ENCODE assay signal across 11 mouse cellular contexts in genomic region chr17:69221966-69222692, GRCm38 (mm10).
DNase-seq lines count a peak whose midpoint lies in the region; ATAC-seq and TF ChIP-seq lines count a peak whose summit lies in the region.
"Had no signal": no experiment of that assay in that cellular context is flagged by ENCODE, and none has a peak within 500 bp of the region (broad histone marks: within the 10 kb centered on the region; RNA-seq: fewer than 3 reads in every experiment).

No protein-coding gene starts in this region.

- 20% methylated on average over 10 of the region's 10 CpGs for WGBS in lung, embryonic 15.5 days
- WGBS in lung, adult 2 months, result 25% methylated on average over 10 of the region's 10 CpGs
- WGBS in liver, postnatal 0 days (ENCODE audit: insufficient replicate concordance), result 45% methylated on average over 10 of the region's 10 CpGs

- no peaks in the 10 kb centered on the region for H3K27me3 ChIP-seq in lung, embryonic 15.5 days
- H3K27me3 ChIP-seq in liver, postnatal 0 days (ENCODE audit: insufficient read depth, low read length), result no peaks in the 10 kb centered on the region

- peaks cover 30% of the 10 kb centered on the region for H3K4me1 ChIP-seq in lung, embryonic 15.5 days
- peaks cover 6% of the 10 kb centered on the region for H3K4me1 ChIP-seq in lung, adult 2 months (ENCODE audit: control insufficient read depth, insufficient read depth, low read length)
- H3K4me1 ChIP-seq in liver, postnatal 0 days (ENCODE audit: insufficient read depth), result no peaks in the 10 kb centered on the region

- H3K4me2 ChIP-seq in lung, embryonic 15.5 days, result no peak overlapping the region
- H3K4me2 ChIP-seq in liver, postnatal 0 days (ENCODE audit: low read depth, low read length), result no peak overlapping the region

- no peak for TF ChIP-seq EP300 in liver, postnatal 0 days (IDR thresholded peaks at IDR 0.05; ENCODE audit: low read depth)

- no peak overlapping the region for H3K27ac ChIP-seq in lung, embryonic 15.5 days
- no peak overlapping the region; the same call in 1 of the 2 replicates for H3K27ac ChIP-seq in liver, postnatal 0 days (ENCODE audit: low read depth)

- H3K36me3 ChIP-seq in lung, embryonic 15.5 days, result no peaks in the 10 kb centered on the region
- no peaks in the 10 kb centered on the region for H3K36me3 ChIP-seq in liver, postnatal 0 days (replicated peaks; ENCODE audit: insufficient read depth, low read length)

- H3K4me3 ChIP-seq in lung, embryonic 15.5 days, result no peak overlapping the region
- no peak overlapping the region for H3K4me3 ChIP-seq in lung, adult 2 months (replicated peaks; ENCODE audit: extremely low read depth, low read depth, low read length)
- no peak overlapping the region for H3K4me3 ChIP-seq in liver, postnatal 0 days (ENCODE audit: low read depth, low read length)

- ATAC-seq in lung, embryonic 15.5 days (ENCODE audit: borderline replicate concordance, extremely low read depth, low FRiP score, low TSS enrichment), result peak; percentile 39; the same call in 1 of the 2 replicates
- ATAC-seq in liver, postnatal 0 days, result no peak

- TF ChIP-seq POLR2A in lung, adult 2 months (IDR thresholded peaks at IDR 0.05; ENCODE audit: borderline replicate concordance, extremely low read depth, low read depth, low read length), result no peak

- DNase-seq in heart, adult 8-10 months (ENCODE audit: low spot score), result peak; percentile 13
- DNase-seq in heart, adult 11 months, result no peak
- no peak for DNase-seq in lung, adult 2 months
- DNase-seq in ZHBTc4 (ENCODE audit: low read depth, low spot score), result peak; percentile 33
- peak; percentile 8 for DNase-seq in lung, postnatal 25 days (ENCODE audit: low spot score)
- DNase-seq in thymus, postnatal 14 days, result no peak
- DNase-seq in liver, postnatal 0 days, result no peak
- DNase-seq: adrenal gland, adult 2 months; gastrocnemius, postnatal 36 days; spleen, adult 18-20 months had no signal

- no peak overlapping the region for H3K9ac ChIP-seq in lung, embryonic 15.5 days
- H3K9ac ChIP-seq in liver, postnatal 0 days (replicated peaks), result no peak overlapping the region

- TF ChIP-seq CTCF in lung, adult 2 months (IDR thresholded peaks at IDR 0.05; ENCODE audit: insufficient read depth, low read length), result no peak
- no peak for TF ChIP-seq CTCF in liver, postnatal 0 days (IDR thresholded peaks at IDR 0.05; ENCODE audit: low read depth)

- no peaks in the 10 kb centered on the region for H3K9me3 ChIP-seq in lung, embryonic 15.5 days
- no peaks in the 10 kb centered on the region for H3K9me3 ChIP-seq in liver, postnatal 0 days (ENCODE audit: low read length)

Comparison
In these comparisons a context has a peak if more than half of its experiments do, and no peak if none do; other contexts are left out.
1. DNase-seq: peak in heart, adult 8-10 months (single experiment), ZHBTc4 (single experiment) and lung, postnatal 25 days (single experiment); none in heart, adult 11 months (single experiment), lung, adult 2 months (single experiment), thymus, postnatal 14 days (single experiment) and liver, postnatal 0 days (single experiment).